Mouse (Mus musculus) gastrocnemius, adult 8-10 months (tissue): ENCODE results near the gene Apoc1. TPM values are rescaled to one million over a fixed set of nuclear protein-coding genes. Genes with fewer than 3 reads are reported as not detected.

Source experiments
- DNase-seq, 2 experiments: peaks; one replicate each; pipeline ENCODE4 v3.0.0; 2022; ENCODE audit warnings: low spot score in 2 of 2
- total RNA-seq, 4 experiments: library from RNA; stranded (reverse); gene quantifications; 2 replicates each; pipeline ENCODE4 v1.2.4; 2022

Gene Apoc1
- total RNA-seq, 4 experiments from 2014 or later: 1.1 to 2.1 TPM; not detected in 2

GRCm38 (mm10) chr7:19641223-19641622, 51.2 kb downstream of the Apoc1 start:
- DNase-seq: no peak

Other genes with a start within 250 kb of the Apoc1 start
- gene Mark4, start 233.8 kb downstream of the Apoc1 start, total RNA-seq: 10 to 100 TPM; 18.0 to 20.0 (median 19.8) TPM
- gene Exoc3l2, start 229.3 kb downstream of the Apoc1 start, total RNA-seq: under 1 TPM; 0.27 to 0.80 (median 0.35) TPM
- 1 to 10 TPM; 2.1 to 2.7 (median 2.3) TPM for gene Bloc1s3, start 184.3 kb downstream of the Apoc1 start, total RNA-seq
- gene Trappc6a, start 184.3 kb downstream of the Apoc1 start, total RNA-seq: 10 to 100 TPM in 1 of 4 experiments, 1 to 10 TPM in 3; 7.6 to 10.2 (median 8.8) TPM
- not detected for gene Nkpd1, start 174.8 kb downstream of the Apoc1 start, total RNA-seq
- 10 to 100 TPM; 45.9 to 52.8 (median 48.8) TPM for gene Ppp1r37, start 129.6 kb downstream of the Apoc1 start, total RNA-seq
- gene Zfp296, start 115.4 kb downstream of the Apoc1 start, total RNA-seq: 1 to 10 TPM in 1 of 4 experiments, under 1 TPM in 3; 0.56 to 1.1 (median 0.77) TPM
- gene Gemin7, start 115.1 kb downstream of the Apoc1 start, total RNA-seq: 100 to 1,000 TPM in 2 of 4 experiments, 10 to 100 TPM in 2; 78.5 to 108 (median 99.3) TPM
- gene Clasrp, start 88.2 kb downstream of the Apoc1 start, total RNA-seq: 10 to 100 TPM in 1 of 4 experiments, 1 to 10 TPM in 3; 6.3 to 10.0 (median 9.2) TPM
- 10 to 100 TPM in 2 of 4 experiments, 1 to 10 TPM in 2; 7.0 to 12.5 (median 9.5) TPM for gene Relb, start 63.2 kb downstream of the Apoc1 start, total RNA-seq
- gene Clptm1, start 27.6 kb downstream of the Apoc1 start, total RNA-seq: 10 to 100 TPM; 49.6 to 55.5 (median 51.0) TPM
- gene Apoc2, start 14.7 kb downstream of the Apoc1 start, total RNA-seq: not detected
- not detected for gene Gm44805, start 11.2 kb downstream of the Apoc1 start, total RNA-seq
- not detected for gene Apoc4, start 11.2 kb downstream of the Apoc1 start, total RNA-seq
- 10 to 100 TPM; 18.8 to 67.9 (median 47.9) TPM for gene Apoe, start 6.5 kb upstream of the Apoc1 start, total RNA-seq
- 10 to 100 TPM; 44.3 to 48.3 (median 46.0) TPM for gene Tomm40, start 22.8 kb upstream of the Apoc1 start, total RNA-seq
- gene Nectin2, start 57.8 kb upstream of the Apoc1 start, total RNA-seq: 1 to 10 TPM; 1.0 to 1.8 (median 1.5) TPM
- 10 to 100 TPM; 16.7 to 24.4 (median 18.0) TPM for gene Bcam, start 78.4 kb upstream of the Apoc1 start, total RNA-seq
- gene Cblc, start 104.1 kb upstream of the Apoc1 start, total RNA-seq: not detected
- under 1 TPM; 0.58 to 0.62 (median 0.61) TPM for gene Bcl3, start 130.1 kb upstream of the Apoc1 start, total RNA-seq
- gene Gm19345, start 159.3 kb upstream of the Apoc1 start, total RNA-seq: not detected
- gene Ceacam16, start 168.6 kb upstream of the Apoc1 start, total RNA-seq: not detected
- not detected for gene Ceacam19, start 195.3 kb upstream of the Apoc1 start, total RNA-seq
- 1 to 10 TPM; 4.3 to 6.7 (median 4.9) TPM for gene Pvr, start 228.5 kb upstream of the Apoc1 start, total RNA-seq